Mouse (Mus musculus) myocyte (in vitro differentiated cells): ENCODE results near the gene Rragd.
A peak's percentile ranks its signal among the peaks of the same experiment; 100 is the strongest.
"Not testable (repeated sequence)": the region's sequence is repeated elsewhere in the genome, so short reads cannot be mapped to it uniquely, and the experiment has no call there.

ENCODE experiments used
- MAX ChIP-seq: IDR thresholded peaks from one replicate; pipeline ENCODE4 v1.6.1; 2011; ENCODE audit warnings: low read depth, mild to moderate bottlenecking, control low read depth
- POLR2A ChIP-seq: IDR thresholded peaks from one replicate; pipeline ENCODE4 v1.6.1; 2011; ENCODE audit warnings: low read depth, mild to moderate bottlenecking, control low read depth, moderate library complexity; ENCODE audit not compliant: insufficient read length
- POLR2AphosphoS2 ChIP-seq: IDR thresholded peaks from one replicate; pipeline ENCODE4 v1.6.1; 2011; ENCODE audit warnings: low read depth, control low read depth; ENCODE audit not compliant: insufficient read length
- TCF3 ChIP-seq: IDR thresholded peaks from one replicate; pipeline ENCODE4 v1.6.1; 2011; ENCODE audit warnings: low read depth, control low read depth; ENCODE audit not compliant: insufficient read length
- USF1 ChIP-seq: IDR thresholded peaks from one replicate; pipeline ENCODE4 v1.6.1; 2011; ENCODE audit warnings: low read depth, mild to moderate bottlenecking, control low read depth, moderate library complexity

- TF ChIP-seq POLR2A, result peak; percentile 35
- peak; percentile 31 for TF ChIP-seq POLR2AphosphoS2
- not testable (repeated sequence) for TF ChIP-seq MAX, TCF3, USF1
These were observed 18.2 kb upstream of the Rragd start for GRCm38 (mm10) chr4:32964619-32965018.
